Mouse (Mus musculus): ENCODE measurements around the gene Pacsin2.

GRCm38 (mm10) chr15:83408216-83408615, 56.2 kb downstream of the Pacsin2 start:
- TF ChIP-seq ZNF384 (IDR thresholded peaks at IDR 0.05; ENCODE audit: low read depth, low read length), result no peak
- no peak for TF ChIP-seq MYC (IDR thresholded peaks at IDR 0.05; ENCODE audit: low read depth, low read length)
- no peak for TF ChIP-seq POLR2AphosphoS2 (IDR thresholded peaks at IDR 0.05; ENCODE audit: low read depth, low read length)
- TF ChIP-seq CTCF (conservative IDR thresholded peaks at IDR 0.05 in 1 of 2, IDR thresholded peaks at IDR 0.05 in 1 of 2; ENCODE audit: low read depth in 2 of 2, low read length in 2 of 2), result no peak
- TF ChIP-seq POLR2A (IDR thresholded peaks at IDR 0.05; ENCODE audit: low read depth, low read length), result no peak
- no peak for TF ChIP-seq BHLHE40 (IDR thresholded peaks at IDR 0.05; ENCODE audit: low read depth, low read length)

Measured in CH12.LX (cell line).